Mouse (Mus musculus): ENCODE results near the gene Vmn2r81. TPM values are rescaled to one million over a fixed set of nuclear protein-coding genes. Genes with fewer than 3 reads are reported as not detected.
A peak's percentile ranks its signal among the peaks of the same experiment; 100 is the strongest.
"Not testable (repeated sequence)": the region's sequence is repeated elsewhere in the genome, so short reads cannot be mapped to it uniquely, and the experiment has no call there.

The Vmn2r81 gene
- polyA plus RNA-seq (2012; fragmentation: generic; extraction: Trizol) = not detected

GRCm38 (mm10) chr10:79247392-79247791 is at the start of gene Vmn2r81:
Gene Vmn2r81, plus strand, starts transcription at chr10:79247692.
- not testable (repeated sequence) for H3ac ChIP-seq (ENCODE audit: control insufficient read depth, insufficient read length); H3K36me3 ChIP-seq (ENCODE audit: control insufficient read depth, insufficient read depth); H3K4me3 ChIP-seq; H3K27me3 ChIP-seq (ENCODE audit: control insufficient read depth, insufficient read depth, insufficient read length); H3K4me2 ChIP-seq (ENCODE audit: low read depth); H3K79me2 ChIP-seq (ENCODE audit: control insufficient read depth, insufficient read depth)

DNA sequence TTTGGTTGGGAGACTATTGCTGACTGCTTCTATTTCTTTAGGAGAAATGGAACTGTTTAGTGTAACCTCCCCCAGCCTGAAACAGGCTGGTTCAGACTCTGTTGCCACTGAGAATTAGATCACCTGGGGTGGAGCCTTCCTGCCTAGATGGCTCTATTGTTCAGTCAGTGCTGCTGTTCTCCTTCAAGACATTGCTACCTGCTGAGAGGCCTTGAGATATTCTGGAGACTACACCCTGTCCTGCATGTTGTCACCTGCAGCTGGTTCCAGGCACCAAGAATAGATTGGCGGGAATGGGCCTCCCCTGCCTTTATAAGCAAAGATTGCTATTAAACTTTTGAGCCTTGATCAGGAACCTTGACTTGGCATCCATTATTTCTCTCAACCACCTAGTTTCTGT is 47.5 kb upstream of the Vmn2r81 start:
- not testable (repeated sequence) for H3K79me2 ChIP-seq (ENCODE audit: control insufficient read depth, insufficient read depth); H3K36me3 ChIP-seq (ENCODE audit: control insufficient read depth, insufficient read depth); H3K27me3 ChIP-seq (ENCODE audit: control insufficient read depth, insufficient read depth, insufficient read length); H3K4me2 ChIP-seq (ENCODE audit: low read depth); H3ac ChIP-seq (ENCODE audit: control insufficient read depth, insufficient read length); H3K4me3 ChIP-seq

DNA sequence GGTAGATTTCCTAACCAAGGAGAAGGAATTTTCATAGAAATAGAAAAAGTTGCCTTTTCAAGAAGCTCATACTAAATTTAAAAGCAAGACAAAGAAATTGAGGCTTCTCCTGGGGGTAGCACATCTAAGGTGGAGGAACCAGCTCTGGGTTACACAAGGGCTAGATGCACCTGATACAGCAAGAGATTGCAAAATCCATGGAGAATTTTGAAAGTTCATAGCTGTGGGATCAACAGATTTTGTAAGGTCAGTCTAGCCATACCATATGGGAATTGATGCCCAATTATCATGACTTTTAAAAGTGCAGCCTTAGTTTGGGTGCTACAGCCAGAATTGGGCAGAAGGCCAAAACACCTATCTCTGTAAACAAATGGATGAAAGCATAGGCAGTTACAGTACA is 27.1 kb upstream of the Vmn2r81 start:
- TF ChIP-seq REST (IDR thresholded peaks at IDR 0.05; ENCODE audit: insufficient read depth, insufficient read length) = no peak
- TF ChIP-seq POLR2A (IDR thresholded peaks at IDR 0.05; ENCODE audit: insufficient read length, low read depth) = no peak
- TF ChIP-seq MAX (IDR thresholded peaks at IDR 0.05; ENCODE audit: low read depth) = no peak
- TF ChIP-seq MYOD1 (IDR thresholded peaks at IDR 0.05; ENCODE audit: control insufficient read depth in 1 of 3, insufficient read length in 2 of 3, low read depth in 2 of 3) = no peak
- no peak for TF ChIP-seq MYOG (IDR thresholded peaks at IDR 0.05; ENCODE audit: control insufficient read depth in 1 of 3, insufficient read depth in 1 of 3, insufficient read length in 2 of 3, low read depth in 2 of 3)
- no peak for TF ChIP-seq TCF3 (IDR thresholded peaks at IDR 0.05; ENCODE audit: insufficient read length, low read depth)
- no peak for TF ChIP-seq CEBPB (IDR thresholded peaks at IDR 0.05; ENCODE audit: insufficient read depth, poor library complexity, severe bottlenecking)
- no peak for TF ChIP-seq POLR2AphosphoS2 (IDR thresholded peaks at IDR 0.05; ENCODE audit: insufficient read length, low read depth)
- no peak for TF ChIP-seq USF1 (IDR thresholded peaks at IDR 0.05; ENCODE audit: low read depth)
- no peak for TF ChIP-seq TCF12 (IDR thresholded peaks at IDR 0.05; ENCODE audit: insufficient read depth, poor library complexity, severe bottlenecking)
- no peak for TF ChIP-seq E2F4 (IDR thresholded peaks at IDR 0.05; ENCODE audit: insufficient read depth)
- no peak for TF ChIP-seq SRF (IDR thresholded peaks at IDR 0.05; ENCODE audit: control insufficient read depth, insufficient read length, low read depth)
- Histone ChIP-seq H3K4me3 (no peak overlapping the region), H3K27me3 (ENCODE audit: control insufficient read depth, insufficient read depth, insufficient read length) (no peaks in the 10 kb centered on the region), H3K4me2 (ENCODE audit: low read depth) (no peak overlapping the region), H3K36me3 (ENCODE audit: control insufficient read depth, insufficient read depth) (no peaks in the 10 kb centered on the region), H3ac (ENCODE audit: control insufficient read depth, insufficient read length) (no peak overlapping the region), H3K79me2 (ENCODE audit: control insufficient read depth, insufficient read depth) (no peaks in the 10 kb centered on the region)

- TF ChIP-seq POLR2AphosphoS2 (IDR thresholded peaks at IDR 0.05; ENCODE audit: insufficient read length, low read depth) (no peak), MYOG (IDR thresholded peaks at IDR 0.05; ENCODE audit: control insufficient read depth in 1 of 3, insufficient read depth in 1 of 3, insufficient read length in 2 of 3, low read depth in 2 of 3) (no peak), CEBPB (IDR thresholded peaks at IDR 0.05; ENCODE audit: insufficient read depth, poor library complexity, severe bottlenecking) (no peak), REST (IDR thresholded peaks at IDR 0.05; ENCODE audit: insufficient read depth, insufficient read length) (no peak), MAX (IDR thresholded peaks at IDR 0.05; ENCODE audit: low read depth) (no peak)
- H3ac ChIP-seq (ENCODE audit: control insufficient read depth, insufficient read length) = no peak overlapping the region
- H3K79me2 ChIP-seq (ENCODE audit: control insufficient read depth, insufficient read depth) = no peaks in the 10 kb centered on the region
- no peaks in the 10 kb centered on the region for H3K27me3 ChIP-seq (ENCODE audit: control insufficient read depth, insufficient read depth, insufficient read length)
- no peak overlapping the region for H3K4me2 ChIP-seq (ENCODE audit: low read depth)
- no peak overlapping the region for H3K4me3 ChIP-seq
- no peaks in the 10 kb centered on the region for H3K36me3 ChIP-seq (ENCODE audit: control insufficient read depth, insufficient read depth)
Measured at GRCm38 (mm10) chr10:79221606-79222005, 25.9 kb upstream of the Vmn2r81 start.

GRCm38 (mm10) chr10:79222214-79222613 is 25.3 kb upstream of the Vmn2r81 start:
- Histone ChIP-seq H3K79me2 (ENCODE audit: control insufficient read depth, insufficient read depth) (no peaks in the 10 kb centered on the region), H3K27me3 (ENCODE audit: control insufficient read depth, insufficient read depth, insufficient read length) (no peaks in the 10 kb centered on the region), H3ac (ENCODE audit: control insufficient read depth, insufficient read length) (no peak overlapping the region), H3K4me3 (no peak overlapping the region), H3K4me2 (ENCODE audit: low read depth) (no peak overlapping the region), H3K36me3 (ENCODE audit: control insufficient read depth, insufficient read depth) (no peaks in the 10 kb centered on the region)
- TF ChIP-seq REST (IDR thresholded peaks at IDR 0.05; ENCODE audit: insufficient read depth, insufficient read length) (no peak), TCF12 (IDR thresholded peaks at IDR 0.05; ENCODE audit: insufficient read depth, poor library complexity, severe bottlenecking) (no peak), TCF3 (IDR thresholded peaks at IDR 0.05; ENCODE audit: insufficient read length, low read depth) (no peak), SRF (IDR thresholded peaks at IDR 0.05; ENCODE audit: control insufficient read depth, insufficient read length, low read depth) (no peak), POLR2A (IDR thresholded peaks at IDR 0.05; ENCODE audit: insufficient read length, low read depth) (no peak), E2F4 (IDR thresholded peaks at IDR 0.05; ENCODE audit: insufficient read depth) (no peak)

GRCm38 (mm10) chr10:79322033-79322736 is 74.7 kb downstream of the Vmn2r81 start:
- not testable (repeated sequence) for H3K79me2 ChIP-seq (ENCODE audit: control insufficient read depth, insufficient read depth); H3K4me3 ChIP-seq; H3ac ChIP-seq (ENCODE audit: control insufficient read depth, insufficient read length); H3K36me3 ChIP-seq (ENCODE audit: control insufficient read depth, insufficient read depth); H3K27me3 ChIP-seq (ENCODE audit: control insufficient read depth, insufficient read depth, insufficient read length)
- peak overlapping the region; percentile 58 for H3K4me2 ChIP-seq (ENCODE audit: low read depth)
